Mouse (Mus musculus) MEL (cell line): ENCODE measurements around the gene Nolc1. TPM values are rescaled to one million over a fixed set of nuclear protein-coding genes. Genes with fewer than 3 reads are reported as not detected.

ENCODE experiments used
- DNase-seq: peaks from one replicate; pipeline ENCODE4 v3.0.0; 2011; ENCODE audit warnings: low read depth, low spot score
- H3K27ac ChIP-seq: 2 replicates; pipeline ENCODE4 v1.5.1; 2012; ENCODE audit warnings: low read depth, mild to moderate bottlenecking, control low read depth, low read length, moderate library complexity; ENCODE audit not compliant: control insufficient read depth
- H3K27me3 ChIP-seq, 2 experiments: fragments of 150-350 bp in 1 of 2; sonication (generic) in 1 of 2; 2 replicates each; pipeline ENCODE4 v1.6.1; 2012; ENCODE audit warnings: low read length in 2 of 2, mild to moderate bottlenecking in 2 of 2, improper control_type of control experiment in 1 of 2, moderate library complexity in 1 of 2; ENCODE audit not compliant: insufficient read depth in 2 of 2, control insufficient read depth in 1 of 2
- H3K36me3 ChIP-seq, 2 experiments: 2 replicates each; pipeline ENCODE4 v1.6.1; 2012 to 2014; ENCODE audit warnings: low read length in 2 of 2, improper control_type of control experiment in 1 of 2, inconsistent platforms in 1 of 2, mild to moderate bottlenecking in 1 of 2; ENCODE audit not compliant: insufficient read depth in 2 of 2, control insufficient read depth in 1 of 2
- H3K4me1 ChIP-seq, 2 experiments: fragments of 150-350 bp in 1 of 2; sonication (generic) in 1 of 2; 2 replicates each; pipeline ENCODE4 v1.6.1; 2012; ENCODE audit warnings: low read length in 2 of 2, improper control_type of control experiment in 1 of 2, mild to moderate bottlenecking in 1 of 2; ENCODE audit not compliant: insufficient read depth in 2 of 2, control insufficient read depth in 1 of 2
- H3K4me3 ChIP-seq, 2 experiments: fragments of 150-350 bp in 1 of 2; sonication (generic) in 1 of 2; 2 replicates each; pipeline ENCODE4 v1.5.1; 2012; ENCODE audit warnings: low read depth in 2 of 2, low read length in 2 of 2, mild to moderate bottlenecking in 2 of 2, moderate library complexity in 2 of 2, control low read depth in 1 of 2, improper control_type of control experiment in 1 of 2; ENCODE audit not compliant: control insufficient read depth in 1 of 2, insufficient read depth in 1 of 2
- H3K79me2 ChIP-seq: 2 replicates; pipeline ENCODE4 v1.6.1; 2012; ENCODE audit warnings: mild to moderate bottlenecking, low read length, moderate library complexity; ENCODE audit not compliant: control insufficient read depth, poor library complexity, insufficient read depth
- H3K9ac ChIP-seq: 2 replicates; pipeline ENCODE4 v1.6.1; 2012; ENCODE audit warnings: low read depth, mild to moderate bottlenecking, control low read depth, low read length, moderate library complexity; ENCODE audit not compliant: control insufficient read depth, poor library complexity, severe bottlenecking
- H3K9me3 ChIP-seq: fragments of 150-350 bp; sonication (generic); replicated peaks from 2 replicates; pipeline ENCODE4 v1.6.1; 2012; ENCODE audit warnings: mild to moderate bottlenecking, low read length, improper control_type of control experiment, moderate library complexity; ENCODE audit not compliant: insufficient read depth
- BHLHE40 ChIP-seq: IDR thresholded peaks from 2 replicates; pipeline ENCODE4 v1.6.1; 2012; ENCODE audit warnings: low read depth, mild to moderate bottlenecking, inconsistent platforms, low read length, improper control_type of control experiment, borderline replicate concordance
- CHD1 ChIP-seq: IDR thresholded peaks from 2 replicates; pipeline ENCODE4 v1.6.1; 2012; ENCODE audit warnings: low read depth, mild to moderate bottlenecking, inconsistent platforms, low read length, improper control_type of control experiment
- CHD2 ChIP-seq: IDR thresholded peaks from 2 replicates; pipeline ENCODE4 v1.6.1; 2011; ENCODE audit warnings: low read length, improper control_type of control experiment
- CTCF ChIP-seq, 3 experiments: IDR thresholded peaks in 2 of 3; conservative IDR thresholded peaks in 1 of 3; 2 replicates each; pipeline ENCODE4 v1.5.1; 2011 to 2012; ENCODE audit warnings: low read length in 3 of 3, low read depth in 2 of 3, mild to moderate bottlenecking in 2 of 3, improper control_type of control experiment in 1 of 3, inconsistent platforms in 1 of 3, mixed read lengths in 1 of 3, moderate library complexity in 1 of 3; ENCODE audit not compliant: control insufficient read depth in 1 of 3, insufficient read depth in 1 of 3, poor library complexity in 1 of 3, severe bottlenecking in 1 of 3
- E2F4 ChIP-seq: IDR thresholded peaks from 2 replicates; pipeline ENCODE4 v1.6.1; 2011; ENCODE audit warnings: low read depth, low read length, improper control_type of control experiment, borderline replicate concordance
- ELF1 ChIP-seq: IDR thresholded peaks from 2 replicates; pipeline ENCODE4 v1.6.1; 2014; ENCODE audit warnings: low read depth, mild to moderate bottlenecking, inconsistent platforms, low read length, improper control_type of control experiment, moderate library complexity
- EP300 ChIP-seq, 2 experiments: IDR thresholded peaks; 2 replicates each; pipeline ENCODE4 v1.6.1; 2011; ENCODE audit warnings: improper control_type of control experiment in 2 of 2, low read length in 2 of 2, low read depth in 1 of 2, mild to moderate bottlenecking in 1 of 2
- GATA1 ChIP-seq: IDR thresholded peaks from 2 replicates; pipeline ENCODE4 v1.6.1; 2011; ENCODE audit warnings: low read depth, low read length, improper control_type of control experiment
- HCFC1 ChIP-seq: IDR thresholded peaks from 2 replicates; pipeline ENCODE4 v1.6.1; 2012; ENCODE audit warnings: low read depth, mild to moderate bottlenecking, inconsistent platforms, low read length, improper control_type of control experiment, moderate library complexity
- JUND ChIP-seq: IDR thresholded peaks from 2 replicates; pipeline ENCODE4 v1.6.1; 2011; ENCODE audit warnings: low read depth, mild to moderate bottlenecking, improper control_type of control experiment, low read length
- KAT2A ChIP-seq: conservative IDR thresholded peaks from 2 replicates; pipeline ENCODE4 v1.6.1; 2012; ENCODE audit warnings: low read depth, low read length, improper control_type of control experiment, inconsistent platforms
- MAFK ChIP-seq: IDR thresholded peaks from 2 replicates; pipeline ENCODE4 v1.6.1; 2011; ENCODE audit warnings: low read depth, mild to moderate bottlenecking, low read length, improper control_type of control experiment, borderline replicate concordance
- MAX ChIP-seq: IDR thresholded peaks from 2 replicates; pipeline ENCODE4 v1.6.1; 2011; ENCODE audit warnings: low read length, improper control_type of control experiment
- MAZ ChIP-seq: IDR thresholded peaks from 2 replicates; pipeline ENCODE4 v1.6.1; 2012; ENCODE audit warnings: low read depth, mild to moderate bottlenecking, inconsistent platforms, low read length, improper control_type of control experiment
- MEF2A ChIP-seq: IDR thresholded peaks from 2 replicates; pipeline ENCODE4 v1.6.1; 2014; ENCODE audit warnings: low read depth, mild to moderate bottlenecking, inconsistent platforms, low read length, improper control_type of control experiment; ENCODE audit not compliant: poor library complexity, insufficient replicate concordance, severe bottlenecking; ENCODE audit errors: extremely low read depth
- MXI1 ChIP-seq: IDR thresholded peaks from 2 replicates; pipeline ENCODE4 v1.6.1; 2011; ENCODE audit warnings: mild to moderate bottlenecking, low read depth, low read length, improper control_type of control experiment
- MYC ChIP-seq: IDR thresholded peaks from 2 replicates; pipeline ENCODE4 v1.6.1; 2011; ENCODE audit warnings: low read depth, mild to moderate bottlenecking, low read length, improper control_type of control experiment, moderate library complexity
- NELFE ChIP-seq: IDR thresholded peaks from 2 replicates; pipeline ENCODE4 v1.6.1; 2011; ENCODE audit warnings: low read depth, low read length, improper control_type of control experiment
- NRF1 ChIP-seq: IDR thresholded peaks from 2 replicates; pipeline ENCODE4 v1.6.1; 2014; ENCODE audit warnings: low read depth, mild to moderate bottlenecking, inconsistent platforms, low read length, improper control_type of control experiment, moderate library complexity; ENCODE audit not compliant: poor library complexity, insufficient read depth, severe bottlenecking
- POLR2A ChIP-seq, 2 experiments: IDR thresholded peaks; 2 replicates each; pipeline ENCODE4 v1.6.1; 2011 to 2012; ENCODE audit warnings: low read length in 2 of 2, mild to moderate bottlenecking in 2 of 2, control low read depth in 1 of 2, improper control_type of control experiment in 1 of 2, low read depth in 1 of 2, moderate library complexity in 1 of 2; ENCODE audit not compliant: control insufficient read depth in 1 of 2, insufficient read depth in 1 of 2, poor library complexity in 1 of 2
- POLR2AphosphoS2 ChIP-seq: IDR thresholded peaks from 2 replicates; pipeline ENCODE4 v1.6.1; 2011; ENCODE audit warnings: low read length, improper control_type of control experiment
- RAD21 ChIP-seq: IDR thresholded peaks from 2 replicates; pipeline ENCODE4 v1.6.1; 2011; ENCODE audit warnings: mild to moderate bottlenecking, low read depth, low read length, improper control_type of control experiment
- RCOR1 ChIP-seq: IDR thresholded peaks from 2 replicates; pipeline ENCODE4 v1.6.1; 2012; ENCODE audit warnings: low read depth, mild to moderate bottlenecking, inconsistent platforms, low read length, improper control_type of control experiment
- SIN3A ChIP-seq: IDR thresholded peaks from 2 replicates; pipeline ENCODE4 v1.6.1; 2012; ENCODE audit warnings: low read length, improper control_type of control experiment, inconsistent platforms
- SMC3 ChIP-seq: IDR thresholded peaks from 2 replicates; pipeline ENCODE4 v1.6.1; 2011; ENCODE audit warnings: low read depth, low read length, improper control_type of control experiment
- TBP ChIP-seq: IDR thresholded peaks from 2 replicates; pipeline ENCODE4 v1.8.0; 2011; ENCODE audit warnings: low read depth, low read length, improper control_type of control experiment
- TCF12 ChIP-seq: IDR thresholded peaks from 2 replicates; pipeline ENCODE4 v1.6.1; 2014; ENCODE audit warnings: low read depth, mild to moderate bottlenecking, inconsistent platforms, low read length, improper control_type of control experiment, moderate library complexity
- UBTF ChIP-seq: IDR thresholded peaks from 2 replicates; pipeline ENCODE4 v1.6.1; 2012; ENCODE audit warnings: low read depth, mild to moderate bottlenecking, inconsistent platforms, low read length, improper control_type of control experiment, moderate library complexity, borderline replicate concordance; ENCODE audit not compliant: insufficient read depth
- USF1 ChIP-seq: IDR thresholded peaks from 2 replicates; pipeline ENCODE4 v1.6.1; 2014; ENCODE audit warnings: low read depth, mild to moderate bottlenecking, inconsistent platforms, low read length, improper control_type of control experiment, moderate library complexity
- ZC3H11A ChIP-seq: IDR thresholded peaks from 2 replicates; pipeline ENCODE4 v1.6.1; 2012; ENCODE audit warnings: low read depth, mild to moderate bottlenecking, inconsistent platforms, low read length, improper control_type of control experiment
- ZMIZ1 ChIP-seq: IDR thresholded peaks from 2 replicates; pipeline ENCODE4 v1.6.1; 2012; ENCODE audit warnings: low read depth, mild to moderate bottlenecking, inconsistent platforms, low read length, improper control_type of control experiment, moderate library complexity
- ZNF384 ChIP-seq: IDR thresholded peaks from 2 replicates; pipeline ENCODE4 v1.6.1; 2012; ENCODE audit warnings: low read depth, mild to moderate bottlenecking, inconsistent platforms, low read length, improper control_type of control experiment
- polyA plus RNA-seq, 2 experiments: library from polyadenylated mRNA; stranded (reverse) in 1 of 2; unstranded in 1 of 2; fragments of >175 nt in 1 of 2; fragments of >200 nt in 1 of 2; gene quantifications; 2 replicates each; pipeline versions ENCODE4 v1.2.1 to v1.2.4; 2012; ENCODE audit warnings: low replicate concordance in 2 of 2, low read depth in 1 of 2; ENCODE audit not compliant: insufficient read length in 2 of 2, insufficient read depth in 1 of 2, missing spikeins in 1 of 2
- total RNA-seq: library from RNA; depleted of rRNA; stranded (reverse); fragments of 300-350 nt; gene quantifications from 2 replicates; pipeline ENCODE4 v1.2.3, GENCODE M21; 2012

Gene Nolc1
- total and polyA plus RNA-seq, 3 experiments: 213 to 753 (median 294) TPM

DNA sequence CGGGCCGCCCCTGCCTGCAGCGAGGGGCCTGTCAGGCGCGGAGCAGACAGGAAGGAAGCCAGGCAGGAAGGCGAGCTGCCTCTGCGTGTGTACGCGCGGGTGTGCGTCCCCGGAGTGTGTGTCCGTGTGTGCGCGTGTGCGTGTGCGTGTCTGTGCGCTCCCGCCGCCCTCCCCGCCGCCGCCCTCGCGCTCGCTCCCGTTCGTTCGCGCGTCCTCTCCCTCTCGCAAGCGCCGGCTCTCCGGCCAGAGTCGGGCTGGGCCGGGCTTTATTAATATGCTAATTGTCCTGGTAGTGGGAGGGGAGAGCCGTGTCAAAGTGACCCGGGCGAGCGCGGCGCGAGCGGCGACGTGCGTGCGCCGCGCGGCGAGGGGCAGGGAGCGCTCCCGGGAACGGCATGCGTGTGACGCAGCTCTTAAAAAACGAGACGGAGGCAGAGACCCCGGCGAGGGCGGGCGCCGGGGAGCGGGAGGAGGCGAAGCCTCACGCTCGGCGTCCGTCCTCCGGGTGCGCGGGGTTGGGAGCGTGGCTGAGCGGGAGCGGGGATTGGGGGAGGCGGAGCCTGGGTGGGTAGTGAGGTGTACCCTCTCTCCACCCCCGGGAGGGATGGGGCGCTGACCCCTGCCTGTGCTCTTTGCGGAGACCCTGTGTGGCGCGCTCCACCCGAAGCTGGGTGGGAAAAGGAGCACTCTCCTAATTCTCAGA, 30.5 kb upstream of the Nolc1 start, which contains the start of gene Ldb1:
Gene Ldb1 (minus strand): TSS at position 222 of the 703 bp plus-strand sequence.
- H3K4me1 ChIP-seq: peaks cover 22 to 46% of the 10 kb centered on the region in 2 experiments
- 0 out of 2 replicates have a peak, but pooled peaks have one; percentile 61 for TF ChIP-seq CHD1
- TF ChIP-seq E2F4: no peak
- no peak for TF ChIP-seq CHD2
- peak; percentile 40; the same call in 1 of the 2 replicates for TF ChIP-seq ZMIZ1
- no peak for TF ChIP-seq ZC3H11A
- peak; percentile 41; the same call in 1 of the 2 replicates for TF ChIP-seq TCF12
- no peak for TF ChIP-seq ZNF384
- TF ChIP-seq ELF1: peak; percentile 35; the same call in 1 of the 2 replicates
- peak; percentile 45; the same call in 1 of the 2 replicates for TF ChIP-seq POLR2AphosphoS2
- TF ChIP-seq SMC3: no peak
- TF ChIP-seq CTCF (IDR thresholded peaks at IDR 0.05 in 2 of 3, conservative IDR thresholded peaks at IDR 0.05 in 1 of 3; ENCODE audit: control insufficient read depth in 1 of 3, insufficient read depth in 1 of 3, low read depth in 2 of 3, low read length in 3 of 3, poor library complexity in 1 of 3, severe bottlenecking in 1 of 3): no peak
- TF ChIP-seq TBP: no peak
- TF ChIP-seq GATA1: no peak
- TF ChIP-seq MAX: peak; percentile 72; the same call in 1 of the 2 replicates
- no peak for TF ChIP-seq UBTF
- peak; percentile 85 for TF ChIP-seq NELFE
- no peak for TF ChIP-seq BHLHE40
- 0 out of 2 replicates have a peak, but pooled peaks have one; percentile 22 for TF ChIP-seq MAZ
- no peak for TF ChIP-seq RCOR1
- TF ChIP-seq MEF2A: no peak
- TF ChIP-seq HCFC1: peak; percentile 47; the same call in 1 of the 2 replicates
- peak; percentile 61 to 82; a peak in 3 of 4 replicates for TF ChIP-seq POLR2A (IDR thresholded peaks at IDR 0.05; ENCODE audit: control insufficient read depth in 1 of 2, insufficient read depth in 1 of 2, low read depth in 1 of 2, low read length in 2 of 2, poor library complexity in 1 of 2)
- TF ChIP-seq SIN3A: peak; percentile 76
- peak; percentile 88 for TF ChIP-seq MXI1
- TF ChIP-seq JUND: no peak
- TF ChIP-seq MYC: peak; percentile 71; the same call in 1 of the 2 replicates
- peak; percentile 18; the same call in 1 of the 2 replicates for TF ChIP-seq USF1
- no peak; a peak in 1 of 4 replicates for TF ChIP-seq EP300 (IDR thresholded peaks at IDR 0.05; ENCODE audit: low read depth in 1 of 2, low read length in 2 of 2)
- TF ChIP-seq KAT2A: no peak
- no peak for TF ChIP-seq RAD21
- TF ChIP-seq MAFK: no peak
- peak; percentile 35; the same call in 1 of the 2 replicates for TF ChIP-seq NRF1
- H3K4me3 ChIP-seq: peak within 1 kb of the TSS; percentile 76 to 95
- H3K27me3 ChIP-seq: no peaks in the 10 kb centered on the region
- H3K27ac ChIP-seq: peak within 1 kb of the TSS; percentile 61
- H3K9ac ChIP-seq: peak within 1 kb of the TSS; percentile 89
- peak; percentile 87 for DNase-seq
- peaks cover 48% of the 10 kb centered on the region for H3K79me2 ChIP-seq
- peaks cover 0 to 35% of the 10 kb centered on the region in 2 experiments; a peak in 2 of 4 replicates for H3K36me3 ChIP-seq
- H3K9me3 ChIP-seq: no peaks in the 10 kb centered on the region
